Mouse (Mus musculus): ENCODE results near the gene Abraxas2.

DNA sequence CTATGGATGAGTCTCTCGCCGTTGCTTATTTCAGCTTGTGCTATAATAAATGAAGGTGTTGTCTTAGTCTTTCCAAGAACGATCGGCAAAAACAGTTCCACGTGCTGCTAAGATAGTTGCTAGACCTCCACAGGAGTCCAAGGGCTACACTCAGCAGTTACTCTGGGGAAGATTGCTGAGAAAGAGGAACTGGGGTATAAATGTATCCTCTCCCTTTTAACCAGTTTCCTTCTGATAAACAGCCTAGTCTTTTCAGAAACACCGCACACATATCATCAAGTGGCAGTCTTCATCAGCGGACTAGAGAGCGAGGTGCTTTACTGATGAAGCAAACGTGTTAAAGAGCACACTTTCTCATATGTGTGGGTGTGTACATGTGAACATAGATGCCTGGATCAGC is 7.3 kb downstream of the Abraxas2 start:
- TF ChIP-seq POLR2A (IDR thresholded peaks at IDR 0.05; ENCODE audit: borderline replicate concordance, control insufficient read depth, low read depth, low read length), result no peak
- no peak for TF ChIP-seq CTCF (IDR thresholded peaks at IDR 0.05; ENCODE audit: control insufficient read depth, insufficient read depth, low read length)

Data from bone marrow, adult 2 months (tissue).